Mouse (Mus musculus) hindbrain, embryonic 10.5 days (tissue): ENCODE data around the gene Bbc3. TPM values are rescaled to one million over a fixed set of nuclear protein-coding genes. Genes with fewer than 3 reads are reported as not detected.

Source experiments
- DNase-seq: peaks from one replicate; pipeline ENCODE4 v3.0.0-alpha.2; 2017; ENCODE audit warnings: low spot score
- H3K27ac ChIP-seq: fragments of 300-500 bp; sonication (generic); 2 replicates; pipeline ENCODE4 v1.5.1; 2016; ENCODE audit warnings: mild to moderate bottlenecking, moderate library complexity
- H3K27me3 ChIP-seq: fragments of 300-500 bp; sonication (generic); 2 replicates; pipeline ENCODE4 v1.6.1; 2016; ENCODE audit warnings: mild to moderate bottlenecking; ENCODE audit not compliant: poor library complexity, insufficient read depth, severe bottlenecking
- H3K36me3 ChIP-seq: fragments of 300-500 bp; sonication (generic); 2 replicates; pipeline ENCODE4 v1.6.1; 2016; ENCODE audit warnings: mild to moderate bottlenecking, moderate library complexity
- H3K4me1 ChIP-seq: fragments of 300-500 bp; sonication (generic); replicated peaks from 2 replicates; pipeline ENCODE4 v1.6.1; 2016; ENCODE audit warnings: mild to moderate bottlenecking
- H3K4me3 ChIP-seq: fragments of 300-500 bp; sonication (generic); 2 replicates; pipeline ENCODE4 v1.5.1; 2016; ENCODE audit warnings: mild to moderate bottlenecking, moderate library complexity
- H3K9me3 ChIP-seq: fragments of 300-500 bp; sonication (generic); 2 replicates; pipeline ENCODE4 v1.6.1; 2016; ENCODE audit warnings: mild to moderate bottlenecking, moderate library complexity
- WGBS: fragments of 180-500 bp; shearing (Covaris S2); methylation state at CpG from one replicate; pipeline ENCODE4 v1.1.7; 2016; 5-methylcytosine and 5-hydroxymethylcytosine counted together
- polyA plus RNA-seq: library from polyadenylated mRNA; unstranded; fragments of >200 nt; fragmentation: Nextera tagmentation; extraction: Ambion mirVana; gene quantifications from 2 replicates; pipeline ENCODE4 v1.2.1, GENCODE M21; 2016

Bbc3 gene
- polyA plus RNA-seq, 1 experiment from 2014 or later = 19.1 TPM

- Histone ChIP-seq H3K27ac (no peak overlapping the region), H3K36me3 (peaks cover 85% of the 10 kb centered on the region), H3K4me3 (no peak overlapping the region), H3K9me3 (no peaks in the 10 kb centered on the region), H3K4me1 (peaks cover 21% of the 10 kb centered on the region), H3K27me3 (no peaks in the 10 kb centered on the region)
- DNase-seq = no peak
- 90% methylated on average over 11 of the region's 11 CpGs for WGBS
Measured at GRCm38 (mm10) chr7:16280721-16281120, 27.5 kb upstream of the Bbc3 start.

GRCm38 (mm10) chr7:16282334-16282733 is 25.9 kb upstream of the Bbc3 start:
- Histone ChIP-seq H3K36me3 (peaks cover 69% of the 10 kb centered on the region), H3K27ac (no peak overlapping the region), H3K4me1 (peaks cover 23% of the 10 kb centered on the region), H3K9me3 (no peaks in the 10 kb centered on the region), H3K4me3 (no peak overlapping the region), H3K27me3 (no peaks in the 10 kb centered on the region)
- DNase-seq = no peak
- 88% methylated on average over 13 of the region's 13 CpGs for WGBS

- DNase-seq = no peak
- Histone ChIP-seq H3K27ac (no peak overlapping the region), H3K27me3 (no peaks in the 10 kb centered on the region), H3K36me3 (peaks cover 53% of the 10 kb centered on the region), H3K4me3 (no peak overlapping the region), H3K4me1 (peaks cover 23% of the 10 kb centered on the region), H3K9me3 (no peaks in the 10 kb centered on the region)
- WGBS = 92% methylated on average over 8 of the region's 8 CpGs
Measured at GRCm38 (mm10) chr7:16284001-16284400, 24.2 kb upstream of the Bbc3 start.

GRCm38 (mm10) chr7:16284904-16285303 is 23.3 kb upstream of the Bbc3 start:
- Histone ChIP-seq H3K27ac (no peak overlapping the region), H3K4me1 (peaks cover 23% of the 10 kb centered on the region), H3K4me3 (peak overlapping the region; percentile 83), H3K27me3 (no peaks in the 10 kb centered on the region), H3K9me3 (no peaks in the 10 kb centered on the region), H3K36me3 (peaks cover 45% of the 10 kb centered on the region)
- no peak for DNase-seq
- 83% methylated on average over 9 of the region's 9 CpGs for WGBS

GRCm38 (mm10) chr7:16285450-16286025 is 22.7 kb upstream of the Bbc3 start:
- Histone ChIP-seq H3K4me1 (peaks cover 23% of the 10 kb centered on the region), H3K4me3 (peak overlapping the region; percentile 83), H3K9me3 (no peaks in the 10 kb centered on the region), H3K36me3 (peaks cover 39% of the 10 kb centered on the region), H3K27ac (peak overlapping the region; percentile 97; the same call in 1 of the 2 replicates), H3K27me3 (no peaks in the 10 kb centered on the region)
- WGBS = 4% methylated on average over 14 of the region's 14 CpGs
- DNase-seq = peak; percentile 34

GRCm38 (mm10) chr7:16286026-16286961 is 21.9 kb upstream of the Bbc3 start, which contains the start of gene Ccdc9:
Gene Ccdc9 (minus strand): TSS chr7:16286795.
- WGBS = under 1% methylated on average over 67 of the region's 70 CpGs
- no peaks in the 10 kb centered on the region for H3K9me3 ChIP-seq
- peak within 1 kb of the TSS; percentile 83 for H3K4me3 ChIP-seq
- peak within 1 kb of the TSS; percentile 97 for H3K27ac ChIP-seq
- H3K36me3 ChIP-seq = peaks cover 31% of the 10 kb centered on the region
- H3K4me1 ChIP-seq = peaks cover 23% of the 10 kb centered on the region
- DNase-seq = peak; percentile 99
- no peaks in the 10 kb centered on the region for H3K27me3 ChIP-seq

- 87% methylated on average over 2 of the region's 2 CpGs for WGBS
Measured at GRCm38 (mm10) chr7:16287016-16287415, 21.2 kb upstream of the Bbc3 start.

GRCm38 (mm10) chr7:16287791-16288190 is 20.4 kb upstream of the Bbc3 start:
- Histone ChIP-seq H3K27me3 (no peaks in the 10 kb centered on the region), H3K4me1 (peaks cover 22% of the 10 kb centered on the region), H3K9me3 (no peaks in the 10 kb centered on the region), H3K27ac (no peak overlapping the region), H3K36me3 (peaks cover 17% of the 10 kb centered on the region), H3K4me3 (no peak overlapping the region)
- DNase-seq = no peak
- 89% methylated on average over 1 of the region's 1 CpGs for WGBS

More at GRCm38 (mm10) chr7:16287016-16287415, 21.2 kb upstream of the Bbc3 start:
- Histone ChIP-seq H3K36me3 (peaks cover 24% of the 10 kb centered on the region), H3K27me3 (no peaks in the 10 kb centered on the region), H3K4me3 (peak overlapping the region; percentile 83), H3K9me3 (no peaks in the 10 kb centered on the region), H3K4me1 (peaks cover 23% of the 10 kb centered on the region), H3K27ac (peak overlapping the region; percentile 97)
- DNase-seq = no peak

- Histone ChIP-seq H3K27ac (no peak overlapping the region; the same call in 1 of the 2 replicates), H3K4me3 (peak overlapping the region; percentile 61; the same call in 1 of the 2 replicates), H3K4me1 (peaks cover 36% of the 10 kb centered on the region), H3K27me3 (peaks cover 12% of the 10 kb centered on the region), H3K9me3 (no peaks in the 10 kb centered on the region), H3K36me3 (no peaks in the 10 kb centered on the region)
- peak; percentile 42 for DNase-seq
- WGBS = 35% methylated on average over 4 of the region's 4 CpGs
Measured at GRCm38 (mm10) chr7:16294346-16294745, 13.8 kb upstream of the Bbc3 start.

GRCm38 (mm10) chr7:16294837-16295236 is 13.4 kb upstream of the Bbc3 start:
- peaks cover 41% of the 10 kb centered on the region for H3K4me1 ChIP-seq
- H3K9me3 ChIP-seq = no peaks in the 10 kb centered on the region
- H3K27me3 ChIP-seq = peaks cover 12% of the 10 kb centered on the region
- H3K36me3 ChIP-seq = no peaks in the 10 kb centered on the region
- under 1% methylated on average over 23 of the region's 23 CpGs for WGBS
- peak overlapping the region; percentile 90 for H3K27ac ChIP-seq
- H3K4me3 ChIP-seq = peak overlapping the region; percentile 61
- peak; percentile 95 for DNase-seq

GRCm38 (mm10) chr7:16295321-16295900 is 12.8 kb upstream of the Bbc3 start:
- Histone ChIP-seq H3K27ac (peak overlapping the region; percentile 90), H3K4me1 (peaks cover 46% of the 10 kb centered on the region), H3K27me3 (peaks cover 12% of the 10 kb centered on the region), H3K36me3 (no peaks in the 10 kb centered on the region), H3K9me3 (no peaks in the 10 kb centered on the region), H3K4me3 (peak overlapping the region; percentile 61)
- peak; percentile 79 for DNase-seq
- WGBS = 2% methylated on average over 41 of the region's 41 CpGs

GRCm38 (mm10) chr7:16296146-16296545 is 12.0 kb upstream of the Bbc3 start:
- DNase-seq = no peak
- Histone ChIP-seq H3K27ac (no peak overlapping the region), H3K27me3 (peaks cover 12% of the 10 kb centered on the region), H3K4me1 (peaks cover 46% of the 10 kb centered on the region), H3K4me3 (peak overlapping the region; percentile 53), H3K9me3 (no peaks in the 10 kb centered on the region), H3K36me3 (no peaks in the 10 kb centered on the region)
- WGBS = 36% methylated on average over 2 of the region's 2 CpGs
